Mouse (Mus musculus) heart, embryonic 15.5 days (tissue): ENCODE data around the gene Dnajb4. TPM values are rescaled to one million over a fixed set of nuclear protein-coding genes. Genes with fewer than 3 reads are reported as not detected.

ENCODE experiments used
- ATAC-seq: fragments of 200-750 bp; cut with Nextera tagmentation; replicated peaks from 2 replicates; pipeline ENCODE4 v1.8.0; 2017; ENCODE audit warnings: low read depth, moderate TSS enrichment; ENCODE audit not compliant: insufficient number of reproducible peaks, insufficient read depth, low FRiP score
- H3K27ac ChIP-seq: fragments of 300-500 bp; sonication (generic); 2 replicates; pipeline ENCODE4 v1.5.1; 2015; ENCODE audit warnings: mild to moderate bottlenecking, inconsistent platforms
- H3K27me3 ChIP-seq: fragments of 300-500 bp; sonication (generic); 2 replicates; pipeline ENCODE4 v1.6.1; 2015; ENCODE audit warnings: inconsistent platforms
- H3K36me3 ChIP-seq: fragments of 300-500 bp; sonication (generic); 2 replicates; pipeline ENCODE4 v1.6.1; 2015; ENCODE audit warnings: mild to moderate bottlenecking, inconsistent platforms
- H3K4me1 ChIP-seq: fragments of 300-500 bp; sonication (generic); replicated peaks from 2 replicates; pipeline ENCODE4 v1.6.1; 2015; ENCODE audit warnings: inconsistent platforms
- H3K4me2 ChIP-seq: fragments of 300-500 bp; sonication (generic); 2 replicates; pipeline ENCODE4 v1.6.1; 2015; ENCODE audit warnings: inconsistent platforms, mild to moderate bottlenecking, moderate library complexity
- H3K4me3 ChIP-seq: fragments of 300-500 bp; sonication (generic); 2 replicates; pipeline ENCODE4 v1.5.1; 2015; ENCODE audit warnings: mild to moderate bottlenecking, inconsistent platforms
- H3K9ac ChIP-seq: fragments of 300-500 bp; sonication (generic); 2 replicates; pipeline ENCODE4 v1.6.1; 2015; ENCODE audit warnings: mild to moderate bottlenecking, inconsistent platforms
- H3K9me3 ChIP-seq: fragments of 300-500 bp; sonication (generic); replicated peaks from 2 replicates; pipeline ENCODE4 v1.6.1; 2016; ENCODE audit warnings: inconsistent platforms
- WGBS: fragments of 180-500 bp; shearing (Covaris S2); methylation state at CpG from one replicate; pipeline ENCODE4 v1.1.7; 2015; ENCODE audit warnings: mixed read lengths; 5-methylcytosine and 5-hydroxymethylcytosine counted together
- polyA plus RNA-seq: library from polyadenylated mRNA; unstranded; fragments of >200 nt; fragmentation: Nextera tagmentation; extraction: Ambion mirVana; gene quantifications from 2 replicates; pipeline ENCODE4 v1.2.1, GENCODE M21; 2015

Dnajb4 gene
- polyA plus RNA-seq, 1 experiment from 2014 or later = 50.3 TPM

GRCm38 (mm10) chr3:152235238-152235637, 25.1 kb upstream of the Dnajb4 start:
- H3K4me2 ChIP-seq = no peak overlapping the region
- no peaks in the 10 kb centered on the region for H3K27me3 ChIP-seq
- no peak for ATAC-seq
- no peaks in the 10 kb centered on the region for H3K9me3 ChIP-seq
- no peak overlapping the region for H3K9ac ChIP-seq
- 82% methylated on average over 1 of the region's 1 CpGs for WGBS
- no peak overlapping the region for H3K4me3 ChIP-seq
- H3K4me1 ChIP-seq = peaks cover 4% of the 10 kb centered on the region; the same call in 1 of the 2 replicates
- H3K36me3 ChIP-seq = peaks cover 59% of the 10 kb centered on the region
- no peak overlapping the region for H3K27ac ChIP-seq

GRCm38 (mm10) chr3:152231333-152232100, 21.4 kb upstream of the Dnajb4 start:
- H3K9ac ChIP-seq = no peak overlapping the region
- no peaks in the 10 kb centered on the region for H3K9me3 ChIP-seq
- peaks cover 4% of the 10 kb centered on the region; the same call in 1 of the 2 replicates for H3K4me1 ChIP-seq
- no peak for ATAC-seq
- H3K27me3 ChIP-seq = no peaks in the 10 kb centered on the region
- H3K4me2 ChIP-seq = no peak overlapping the region
- peaks cover 62% of the 10 kb centered on the region for H3K36me3 ChIP-seq
- peak overlapping the region; percentile 24; the same call in 1 of the 2 replicates for H3K27ac ChIP-seq
- no peak overlapping the region for H3K4me3 ChIP-seq
- 42% methylated on average over 6 of the region's 6 CpGs for WGBS

- Histone ChIP-seq H3K27me3 (no peaks in the 10 kb centered on the region), H3K4me3 (no peak overlapping the region), H3K4me1 (peaks cover 4% of the 10 kb centered on the region; the same call in 1 of the 2 replicates), H3K4me2 (no peak overlapping the region), H3K9ac (no peak overlapping the region), H3K36me3 (peaks cover 71% of the 10 kb centered on the region), H3K9me3 (no peaks in the 10 kb centered on the region), H3K27ac (no peak overlapping the region)
- 91% methylated on average over 5 of the region's 5 CpGs for WGBS
- no peak for ATAC-seq
These were observed 19.2 kb upstream of the Dnajb4 start for GRCm38 (mm10) chr3:152229271-152229670.

- Histone ChIP-seq H3K4me1 (peaks cover 4% of the 10 kb centered on the region; the same call in 1 of the 2 replicates), H3K9me3 (no peaks in the 10 kb centered on the region), H3K4me2 (no peak overlapping the region), H3K4me3 (no peak overlapping the region), H3K36me3 (peaks cover 75% of the 10 kb centered on the region), H3K9ac (no peak overlapping the region), H3K27me3 (no peaks in the 10 kb centered on the region), H3K27ac (no peak overlapping the region)
- WGBS = 93% methylated on average over 7 of the region's 7 CpGs
- ATAC-seq = no peak
These were observed 18.7 kb upstream of the Dnajb4 start for GRCm38 (mm10) chr3:152228843-152229242.

- no peak for ATAC-seq
- peaks cover 85% of the 10 kb centered on the region for H3K36me3 ChIP-seq
- 91% methylated on average over 7 of the region's 7 CpGs for WGBS
These were observed 15.8 kb upstream of the Dnajb4 start for GRCm38 (mm10) chr3:152225906-152226305.

GRCm38 (mm10) chr3:152224918-152225317, 14.8 kb upstream of the Dnajb4 start:
- Histone ChIP-seq H3K4me2 (no peak overlapping the region), H3K36me3 (peaks cover 92% of the 10 kb centered on the region), H3K9me3 (no peaks in the 10 kb centered on the region), H3K27ac (no peak overlapping the region), H3K4me1 (no peaks in the 10 kb centered on the region), H3K9ac (no peak overlapping the region), H3K4me3 (no peak overlapping the region), H3K27me3 (no peaks in the 10 kb centered on the region)
- no peak for ATAC-seq

More at GRCm38 (mm10) chr3:152225906-152226305, 15.8 kb upstream of the Dnajb4 start:
- no peak overlapping the region for H3K9ac ChIP-seq
- no peak overlapping the region for H3K4me3 ChIP-seq
- H3K27ac ChIP-seq = no peak overlapping the region
- H3K9me3 ChIP-seq = no peaks in the 10 kb centered on the region
- no peaks in the 10 kb centered on the region for H3K27me3 ChIP-seq
- no peak overlapping the region for H3K4me2 ChIP-seq
- no peaks in the 10 kb centered on the region for H3K4me1 ChIP-seq

- peaks cover 29% of the 10 kb centered on the region for H3K36me3 ChIP-seq
- H3K9me3 ChIP-seq = no peaks in the 10 kb centered on the region
- peak overlapping the region; percentile 88 for H3K4me3 ChIP-seq
- no peak overlapping the region for H3K9ac ChIP-seq
- H3K4me2 ChIP-seq = peak overlapping the region; percentile 77
- H3K27ac ChIP-seq = no peak overlapping the region
- H3K27me3 ChIP-seq = no peaks in the 10 kb centered on the region
- 29% methylated on average over 3 of the region's 3 CpGs for WGBS
- ATAC-seq = no peak
- H3K4me1 ChIP-seq = peaks cover 25% of the 10 kb centered on the region
These were observed 3.3 kb upstream of the Dnajb4 start for GRCm38 (mm10) chr3:152213416-152213815.

- H3K4me2 ChIP-seq = peak overlapping the region; percentile 77
- H3K9me3 ChIP-seq = no peaks in the 10 kb centered on the region
- H3K27me3 ChIP-seq = no peaks in the 10 kb centered on the region
- WGBS = 3% methylated on average over 7 of the region's 7 CpGs
- ATAC-seq = no peak
- H3K9ac ChIP-seq = peak overlapping the region; percentile 100
- peak overlapping the region; percentile 88 for H3K4me3 ChIP-seq
- H3K27ac ChIP-seq = peak overlapping the region; percentile 100
- H3K4me1 ChIP-seq = peaks cover 27% of the 10 kb centered on the region
- H3K36me3 ChIP-seq = peaks cover 13% of the 10 kb centered on the region
These were observed 1.7 kb upstream of the Dnajb4 start for GRCm38 (mm10) chr3:152211731-152212279.

GRCm38 (mm10) chr3:152210728-152211391, 758 bp upstream of the Dnajb4 start:
- Histone ChIP-seq H3K4me2 (peak overlapping the region; percentile 77), H3K9me3 (no peaks in the 10 kb centered on the region), H3K27me3 (no peaks in the 10 kb centered on the region), H3K27ac (peak overlapping the region; percentile 100), H3K36me3 (peaks cover 3% of the 10 kb centered on the region; the same call in 1 of the 2 replicates), H3K4me1 (peaks cover 27% of the 10 kb centered on the region), H3K9ac (peak overlapping the region; percentile 100), H3K4me3 (peak overlapping the region; percentile 88)
- under 1% methylated on average over 63 of the region's 68 CpGs for WGBS
- ATAC-seq = peak; percentile 63

GRCm38 (mm10) chr3:152209177-152209966, 730 bp downstream of the Dnajb4 start:
- H3K9ac ChIP-seq = peak overlapping the region; percentile 100
- ATAC-seq = peak; percentile 7; the same call in 1 of the 2 replicates
- 3% methylated on average over 25 of the region's 25 CpGs for WGBS
- H3K27ac ChIP-seq = peak overlapping the region; percentile 100
- H3K9me3 ChIP-seq = no peaks in the 10 kb centered on the region
- H3K4me1 ChIP-seq = peaks cover 27% of the 10 kb centered on the region
- H3K27me3 ChIP-seq = no peaks in the 10 kb centered on the region
- no peaks in the 10 kb centered on the region for H3K36me3 ChIP-seq
- peak overlapping the region; percentile 88 for H3K4me3 ChIP-seq
- peak overlapping the region; percentile 72 for H3K4me2 ChIP-seq
